ENCODE assay signal across 8 mouse cellular contexts in the genomic region with DNA sequence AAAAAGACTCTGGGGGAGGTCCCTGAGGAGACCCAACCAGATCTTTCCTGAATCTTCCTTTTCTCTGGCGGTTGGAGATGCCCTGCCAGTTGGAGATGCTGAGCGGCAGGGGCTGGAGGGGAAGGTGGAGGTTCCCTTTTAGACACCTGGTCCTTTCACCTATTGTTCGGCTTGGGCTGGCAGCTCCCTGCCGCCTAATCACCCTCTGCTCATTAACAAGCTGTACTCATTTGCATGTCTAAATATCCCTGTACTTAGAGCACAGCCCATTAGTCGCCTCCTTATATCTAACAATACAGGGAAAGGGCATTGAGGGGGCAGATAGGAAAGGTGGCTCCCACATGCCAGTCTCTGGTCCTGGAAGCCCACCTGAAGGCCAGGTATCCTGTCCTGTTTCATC. TPM values are rescaled to one million over a fixed set of nuclear protein-coding genes. Genes with fewer than 3 reads are reported as not detected.
DNase-seq lines count a peak whose midpoint lies in the region; ATAC-seq and TF ChIP-seq lines count a peak whose summit lies in the region.

No protein-coding gene starts in this region.

- no peaks in the 10 kb centered on the region for H3K36me3 ChIP-seq in hindbrain, embryonic 14.5 days (replicated peaks; ENCODE audit: control insufficient read depth, insufficient read depth)
- H3K36me3 ChIP-seq in hindbrain, embryonic 12.5 days: no peaks in the 10 kb centered on the region
- no peaks in the 10 kb centered on the region for H3K36me3 ChIP-seq in hindbrain, postnatal 0 days (ENCODE audit: insufficient read depth, low read length)
- H3K36me3 ChIP-seq in small intestine, adult 2 months (ENCODE audit: control insufficient read depth, insufficient read depth, low read length): no peaks in the 10 kb centered on the region

- ATAC-seq in hindbrain, embryonic 14.5 days (ENCODE audit: low FRiP score): no peak
- ATAC-seq in hindbrain, embryonic 12.5 days (ENCODE audit: low FRiP score): no peak
- no peak for ATAC-seq in hindbrain, postnatal 0 days

- no peak for TF ChIP-seq POLR2A in small intestine, adult 2 months (IDR thresholded peaks at IDR 0.05; ENCODE audit: low read depth, low read length)

- H3K4me3 ChIP-seq in hindbrain, embryonic 14.5 days (replicated peaks; ENCODE audit: low read length): no peak overlapping the region
- H3K4me3 ChIP-seq in hindbrain, embryonic 12.5 days: no peak overlapping the region
- no peak overlapping the region for H3K4me3 ChIP-seq in hindbrain, postnatal 0 days (ENCODE audit: low read length)
- peak overlapping the region; percentile 22; the same call in 1 of the 2 replicates for H3K4me3 ChIP-seq in small intestine, adult 2 months (ENCODE audit: low read depth, low read length)

- peaks cover 18% of the 10 kb centered on the region for H3K4me1 ChIP-seq in hindbrain, embryonic 14.5 days (replicated peaks; ENCODE audit: control insufficient read depth, insufficient read depth, low read length)
- H3K4me1 ChIP-seq in hindbrain, embryonic 12.5 days: peaks cover 16% of the 10 kb centered on the region
- peaks cover 9% of the 10 kb centered on the region; the same call in 1 of the 2 replicates for H3K4me1 ChIP-seq in hindbrain, postnatal 0 days (ENCODE audit: insufficient read depth, low read length)
- no peaks in the 10 kb centered on the region; the same call in 1 of the 2 replicates for H3K4me1 ChIP-seq in small intestine, adult 2 months (ENCODE audit: control insufficient read depth, insufficient read depth, insufficient read length, low read length)

- no peaks in the 10 kb centered on the region for H3K9me3 ChIP-seq in hindbrain, embryonic 14.5 days (ENCODE audit: control insufficient read depth, low read length)
- no peaks in the 10 kb centered on the region for H3K9me3 ChIP-seq in hindbrain, embryonic 12.5 days (replicated peaks)
- H3K9me3 ChIP-seq in hindbrain, postnatal 0 days (ENCODE audit: low read length): no peaks in the 10 kb centered on the region

- peak overlapping the region; percentile 70 for H3K27ac ChIP-seq in hindbrain, embryonic 14.5 days
- H3K27ac ChIP-seq in hindbrain, embryonic 12.5 days: no peak overlapping the region; the same call in 1 of the 2 replicates
- H3K27ac ChIP-seq in hindbrain, postnatal 0 days: no peak overlapping the region; the same call in 1 of the 2 replicates
- no peak overlapping the region for H3K27ac ChIP-seq in small intestine, adult 2 months (ENCODE audit: insufficient read depth, low read depth, low read length)

- no peaks in the 10 kb centered on the region for H3K27me3 ChIP-seq in hindbrain, embryonic 14.5 days (ENCODE audit: control insufficient read depth, insufficient read depth, low read length)
- peaks cover 10% of the 10 kb centered on the region; the same call in 1 of the 2 replicates for H3K27me3 ChIP-seq in hindbrain, embryonic 12.5 days
- no peaks in the 10 kb centered on the region for H3K27me3 ChIP-seq in hindbrain, postnatal 0 days (ENCODE audit: insufficient read depth, low read length)
- no peaks in the 10 kb centered on the region for H3K27me3 ChIP-seq in small intestine, adult 2 months (ENCODE audit: control insufficient read depth, insufficient read depth, low read length)

- H3K4me2 ChIP-seq in hindbrain, embryonic 14.5 days (replicated peaks): peak overlapping the region; percentile 17
- no peak overlapping the region for H3K4me2 ChIP-seq in hindbrain, embryonic 12.5 days (replicated peaks)
- peak overlapping the region; percentile 36 for H3K4me2 ChIP-seq in hindbrain, postnatal 0 days (ENCODE audit: low read depth, low read length)

- H3K9ac ChIP-seq in hindbrain, embryonic 14.5 days: peak overlapping the region; percentile 24; the same call in 1 of the 2 replicates
- no peak overlapping the region for H3K9ac ChIP-seq in hindbrain, embryonic 12.5 days
- H3K9ac ChIP-seq in hindbrain, postnatal 0 days (replicated peaks; ENCODE audit: low read length): peak overlapping the region; percentile 13

- WGBS in hindbrain, embryonic 14.5 days: 21% methylated on average over 5 of the region's 5 CpGs
- 33% methylated on average over 5 of the region's 5 CpGs for WGBS in hindbrain, embryonic 12.5 days
- WGBS in hindbrain, postnatal 0 days: 33% methylated on average over 5 of the region's 5 CpGs
- 34% methylated on average over 5 of the region's 5 CpGs for WGBS in small intestine, adult 2 months

- DNase-seq in hindbrain, embryonic 14.5 days (ENCODE audit: low spot score): no peak
- peak; percentile 28 for DNase-seq in right cerebral cortex, postnatal 25 days
- DNase-seq in right cerebral cortex, adult 18-20 months: no peak
- DNase-seq in hindbrain, postnatal 0 days (ENCODE audit: low spot score): no peak
- no peak for DNase-seq in urinary bladder, postnatal 14 days (ENCODE audit: low spot score)
- no peak for DNase-seq in lung, postnatal 36 days

- no peak for TF ChIP-seq CTCF in hindbrain, postnatal 0 days (IDR thresholded peaks at IDR 0.05; ENCODE audit: low read depth)
- TF ChIP-seq CTCF in small intestine, adult 2 months (IDR thresholded peaks at IDR 0.05; ENCODE audit: extremely low read depth, insufficient read length, insufficient replicate concordance, low read depth, low read length): no peak

RNA-seq across cellular contexts. Expression of a gene that starts 34.3 kb away (rescaled TPM):
- 32.3 and 35.7 TPM in 2 replicates for polyA plus RNA-seq in hindbrain, embryonic 14.5 days (2014; fragmentation: Nextera tagmentation; extraction: Ambion mirVana)
- 16.0 and 18.1 TPM in 2 replicates for polyA plus RNA-seq in hindbrain, embryonic 12.5 days (2016; fragmentation: Nextera tagmentation; extraction: Ambion mirVana)
- total RNA-seq in hindbrain, postnatal 0 days (2014; rRNA removed): 17.5 and 44.2 TPM in 2 replicates
- 48.5 and 51.6 TPM in 2 replicates for polyA plus RNA-seq in hindbrain, postnatal 0 days (2015; fragmentation: Nextera tagmentation; extraction: Ambion mirVana)
- 11.4 and 14.0 TPM in 2 replicates for polyA plus RNA-seq in small intestine, adult 2 months (2012; rRNA removed)

RNA-seq across cellular contexts. Expression of a gene that starts 40.5 kb away (rescaled TPM):
- polyA plus RNA-seq in hindbrain, embryonic 14.5 days (2014; fragmentation: Nextera tagmentation; extraction: Ambion mirVana): 31.8 and 32.0 TPM in 2 replicates
- polyA plus RNA-seq in hindbrain, embryonic 12.5 days (2016; fragmentation: Nextera tagmentation; extraction: Ambion mirVana): 29.2 and 31.3 TPM in 2 replicates
- total RNA-seq in hindbrain, postnatal 0 days (2014; rRNA removed): 35.9 and 39.0 TPM in 2 replicates
- 35.4 and 37.5 TPM in 2 replicates for polyA plus RNA-seq in hindbrain, postnatal 0 days (2015; fragmentation: Nextera tagmentation; extraction: Ambion mirVana)
- polyA plus RNA-seq in small intestine, adult 2 months (2012; rRNA removed): 17.8 and 27.4 TPM in 2 replicates
